Mouse (Mus musculus) spleen, postnatal 4 days (tissue): ENCODE results near the gene 1110008L16Rik.
"Not testable (repeated sequence)": the region's sequence is repeated elsewhere in the genome, so short reads cannot be mapped to it uniquely, and the experiment has no call there.

Source experiments
- DNase-seq, 2 experiments: peaks; one replicate each; pipeline ENCODE4 v3.0.0; 2022; ENCODE audit warnings: low spot score in 2 of 2

1110008L16Rik gene

GRCm38 (mm10) chr12:55392120-55392519, 92.7 kb downstream of the 1110008L16Rik start:
- DNase-seq, result no peak

- no peak for DNase-seq
Measured at GRCm38 (mm10) chr12:55392733-55393577, 93.6 kb downstream of the 1110008L16Rik start.

- not testable (repeated sequence) for DNase-seq
Measured at GRCm38 (mm10) chr12:55395601-55396000, 96.2 kb downstream of the 1110008L16Rik start.

- DNase-seq, result no peak
Measured at GRCm38 (mm10) chr12:55396536-55396935, 97.2 kb downstream of the 1110008L16Rik start.

GRCm38 (mm10) chr12:55397544-55398239, 98.3 kb downstream of the 1110008L16Rik start:
- DNase-seq, result no peak

- peak; percentile 89 to 93 for DNase-seq
Measured at GRCm38 (mm10) chr12:55398240-55399127, 99.1 kb downstream of the 1110008L16Rik start.

GRCm38 (mm10) chr12:55399128-55399677, 99.8 kb downstream of the 1110008L16Rik start:
- no peak for DNase-seq

GRCm38 (mm10) chr12:55407888-55408287, 108.5 kb downstream of the 1110008L16Rik start:
- no peak for DNase-seq

- no peak for DNase-seq
Measured at GRCm38 (mm10) chr12:55415255-55415654, 115.9 kb downstream of the 1110008L16Rik start.

- no peak for DNase-seq
Measured at GRCm38 (mm10) chr12:55415762-55416161, 116.4 kb downstream of the 1110008L16Rik start.

GRCm38 (mm10) chr12:55420220-55420619, 120.8 kb downstream of the 1110008L16Rik start:
- no peak for DNase-seq

- no peak for DNase-seq
Measured at GRCm38 (mm10) chr12:55422057-55422456, 122.7 kb downstream of the 1110008L16Rik start.

- DNase-seq, result no peak
Measured at GRCm38 (mm10) chr12:55426300-55426699, 126.9 kb downstream of the 1110008L16Rik start.

GRCm38 (mm10) chr12:55429201-55429600, 129.8 kb downstream of the 1110008L16Rik start:
- no peak for DNase-seq

GRCm38 (mm10) chr12:55429956-55430355, 130.6 kb downstream of the 1110008L16Rik start:
- DNase-seq, result no peak
